Mouse (Mus musculus) ES-E14 (cell line): ENCODE results near the gene Npas3. TPM values are rescaled to one million over a fixed set of nuclear protein-coding genes. Genes with fewer than 3 reads are reported as not detected.

Experiments
- DNase-seq: peaks from one replicate; pipeline ENCODE4 v3.0.0-alpha.2; 2013; ENCODE audit warnings: low read depth, low spot score
- H3K27ac ChIP-seq: 2 replicates; pipeline ENCODE4 v1.5.1; 2012; ENCODE audit warnings: low read depth, mild to moderate bottlenecking, low read length, moderate library complexity, mixed read lengths; ENCODE audit not compliant: poor library complexity, insufficient read depth, severe bottlenecking
- H3K36me3 ChIP-seq: 2 replicates; pipeline ENCODE4 v1.6.1; 2012; ENCODE audit warnings: mild to moderate bottlenecking, low read length, moderate library complexity, mixed read lengths; ENCODE audit not compliant: control insufficient read depth, poor library complexity, insufficient read depth, severe bottlenecking
- H3K4me1 ChIP-seq, 2 experiments: fragments of 150-350 bp in 1 of 2; sonication (generic) in 1 of 2; 2 replicates each; pipeline ENCODE4 v1.6.1; 2012; ENCODE audit warnings: low read length in 2 of 2, mild to moderate bottlenecking in 1 of 2, mixed read lengths in 1 of 2; ENCODE audit not compliant: control insufficient read depth in 2 of 2, insufficient read depth in 2 of 2, poor library complexity in 1 of 2
- H3K4me3 ChIP-seq, 2 experiments: fragments of 150-350 bp in 1 of 2; sonication (generic) in 1 of 2; 2 replicates each; pipeline ENCODE4 v1.5.1; 2012; ENCODE audit warnings: low read length in 2 of 2, low read depth in 1 of 2, mild to moderate bottlenecking in 1 of 2, mixed read lengths in 1 of 2; ENCODE audit not compliant: insufficient read depth in 1 of 2, poor library complexity in 1 of 2, severe bottlenecking in 1 of 2
- H3K9ac ChIP-seq: 2 replicates; pipeline ENCODE4 v1.6.1; 2012; ENCODE audit warnings: low read depth, mild to moderate bottlenecking, low read length, mixed read lengths; ENCODE audit not compliant: poor library complexity, insufficient read depth, severe bottlenecking
- H3K9me3 ChIP-seq: fragments of 150-350 bp; sonication (generic); 2 replicates; pipeline ENCODE4 v1.6.1; 2012; ENCODE audit warnings: low read depth, mild to moderate bottlenecking, low read length; ENCODE audit not compliant: control insufficient read depth, insufficient read depth
- CHD2 ChIP-seq: IDR thresholded peaks from 2 replicates; pipeline ENCODE4 v1.6.1; 2014; ENCODE audit warnings: mild to moderate bottlenecking, low read depth, low read length, inconsistent platforms
- HCFC1 ChIP-seq: IDR thresholded peaks from 2 replicates; pipeline ENCODE4 v1.6.1; 2012; ENCODE audit warnings: low read length, inconsistent platforms, borderline replicate concordance; ENCODE audit not compliant: insufficient read depth
- MAFK ChIP-seq: IDR thresholded peaks from 2 replicates; pipeline ENCODE4 v1.6.1; 2014; ENCODE audit warnings: mild to moderate bottlenecking, low read depth, low read length, inconsistent platforms; ENCODE audit not compliant: insufficient read depth
- ZC3H11A ChIP-seq: IDR thresholded peaks from 2 replicates; pipeline ENCODE4 v1.6.1; 2012; ENCODE audit warnings: low read depth, mild to moderate bottlenecking, inconsistent platforms, low read length, borderline replicate concordance
- ZNF384 ChIP-seq: IDR thresholded peaks from 2 replicates; pipeline ENCODE4 v1.6.1; 2012; ENCODE audit warnings: low read depth, low read length, inconsistent platforms
- in situ Hi-C, 2 experiments: fragments of 600-800 bp; cut with MboI; formaldehyde crosslinking; loops; one replicate each; pipeline ENCODE4 v1.15.1; 2025; ENCODE audit warnings: low sequenced_read_pairs in 2 of 2, inconsistent platforms in 1 of 2; ENCODE audit not compliant: unreplicated experiment in 2 of 2
- total RNA-seq: library from RNA; depleted of rRNA; stranded (reverse); fragments of 300-350 nt; gene quantifications from 2 replicates; pipeline ENCODE4 v1.2.3, GENCODE M21; 2012

The Npas3 gene
- total RNA-seq, 1 experiment = 1.2 TPM

DNA sequence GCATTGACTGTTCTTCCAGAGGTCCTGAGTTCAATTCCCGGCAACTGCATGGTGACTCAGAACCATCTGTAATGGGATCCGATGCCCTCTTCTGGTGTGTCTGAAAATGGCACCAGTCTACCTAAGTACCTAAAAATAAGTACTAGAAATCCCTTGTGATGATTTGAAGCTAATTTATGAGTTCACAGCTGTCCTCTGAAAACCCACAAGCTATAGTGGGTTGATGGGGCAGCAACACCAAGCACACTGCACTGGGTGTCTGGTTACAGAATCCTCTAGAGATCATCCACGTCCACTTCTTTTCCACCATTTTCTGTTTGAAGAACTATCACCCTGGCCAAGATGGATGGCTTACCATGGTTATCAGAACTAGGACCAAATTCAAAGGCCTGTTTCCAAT is 789.1 kb downstream of the Npas3 start:
- H3K4me1 ChIP-seq = 0 out of 4 replicates have a peak, but pooled peaks cover 0 to 3% of the 10 kb centered on the region in 2 experiments

DNA sequence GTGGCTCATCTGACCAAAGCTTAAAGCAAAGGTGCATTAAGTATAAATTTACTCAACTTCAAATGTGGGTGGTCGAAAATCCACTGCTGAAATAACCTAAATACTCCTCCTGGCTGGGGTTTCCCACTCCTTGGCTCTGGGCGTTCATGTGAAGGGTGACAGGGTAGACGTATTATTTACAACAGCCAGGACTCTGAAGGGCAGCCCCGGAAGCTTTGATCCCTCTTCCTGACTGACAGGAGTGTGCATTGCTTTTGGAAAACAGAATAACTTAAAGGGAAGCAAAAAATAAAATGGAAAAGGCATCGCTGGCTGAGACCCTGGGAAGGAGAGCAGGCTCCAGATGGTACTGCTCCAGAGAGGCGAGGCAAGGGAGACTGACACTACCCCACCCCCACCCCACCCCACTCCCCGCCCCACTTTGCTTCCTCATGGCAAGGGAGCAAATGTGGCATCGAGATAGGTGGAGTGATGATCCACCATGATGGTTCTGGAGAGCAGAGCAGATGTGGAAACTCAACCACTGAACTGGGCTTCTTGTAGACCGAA is 794.6 kb downstream of the Npas3 start:
- Histone ChIP-seq H3K4me3 (no peak overlapping the region), H3K9me3 (no peaks in the 10 kb centered on the region), H3K4me1 (peaks cover 3 to 11% of the 10 kb centered on the region in 2 experiments), H3K9ac (no peak overlapping the region), H3K36me3 (no peaks in the 10 kb centered on the region), H3K27ac (no peak overlapping the region)
- in situ Hi-C loops = no loop called here
- no peak for TF ChIP-seq ZC3H11A
- TF ChIP-seq MAFK = no peak
- TF ChIP-seq CHD2 = no peak
- no peak for TF ChIP-seq HCFC1
- TF ChIP-seq ZNF384 = no peak
- no peak for DNase-seq

More for the DNA sequence above, 789.1 kb downstream of the Npas3 start:
- no peaks in the 10 kb centered on the region for H3K9me3 ChIP-seq
- TF ChIP-seq ZNF384 (no peak), HCFC1 (no peak), ZC3H11A (no peak), CHD2 (no peak), MAFK (no peak)
- H3K4me3 ChIP-seq = no peak overlapping the region
- no peaks in the 10 kb centered on the region for H3K36me3 ChIP-seq
- H3K9ac ChIP-seq = no peak overlapping the region
- H3K27ac ChIP-seq = no peak overlapping the region
- DNase-seq = no peak
- in situ Hi-C loops = no loop called here

GRCm38 (mm10) chr12:54044606-54045334 is 796.3 kb downstream of the Npas3 start:
- Histone ChIP-seq H3K4me1 (peaks cover 3 to 13% of the 10 kb centered on the region in 2 experiments), H3K27ac (no peak overlapping the region), H3K9me3 (no peaks in the 10 kb centered on the region), H3K4me3 (no peak overlapping the region), H3K9ac (no peak overlapping the region), H3K36me3 (no peaks in the 10 kb centered on the region)
- in situ Hi-C loops = no loop called here
- no peak for DNase-seq
- TF ChIP-seq ZC3H11A (no peak), ZNF384 (peak; percentile 55; the same call in 1 of the 2 replicates)

GRCm38 (mm10) chr12:54045360-54045759 is 796.9 kb downstream of the Npas3 start:
- H3K9ac ChIP-seq = no peak overlapping the region
- peaks cover 3 to 13% of the 10 kb centered on the region in 2 experiments for H3K4me1 ChIP-seq
- no peak overlapping the region for H3K27ac ChIP-seq
- DNase-seq = no peak
- in situ Hi-C loops = no loop called here
- H3K9me3 ChIP-seq = no peaks in the 10 kb centered on the region
- no peaks in the 10 kb centered on the region for H3K36me3 ChIP-seq
- TF ChIP-seq MAFK (no peak), ZNF384 (no peak), HCFC1 (no peak), ZC3H11A (no peak), CHD2 (no peak)
- H3K4me3 ChIP-seq = no peak overlapping the region
